Mouse (Mus musculus): ENCODE measurements at regions not wholly inside any gene's neighbourhood (a gene's known extent, or its start where the extent isn't known, plus 50 kb on each side); places are given as distances from the start of the nearest gene placed in this dataset.
A peak's percentile ranks its signal among the peaks of the same experiment; 100 is the strongest.

DNA sequence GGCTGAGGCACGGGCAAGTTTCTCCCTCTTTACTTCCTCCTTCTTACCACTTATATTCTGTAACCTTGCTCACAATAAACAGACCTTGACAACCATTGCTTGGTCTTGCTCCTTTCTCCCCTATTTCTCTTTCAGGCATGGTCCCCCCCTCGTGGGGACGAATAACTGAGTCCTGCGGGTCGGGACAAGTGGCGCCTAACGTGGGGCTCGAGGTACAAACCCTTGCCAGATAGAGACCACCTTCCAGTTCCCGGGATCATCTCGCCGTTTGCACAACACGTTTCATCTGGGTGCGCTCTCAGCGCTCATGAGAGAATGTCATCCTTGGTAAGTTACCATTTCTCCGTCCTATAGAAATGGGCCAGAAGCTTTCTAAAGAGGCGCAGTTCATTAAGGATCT, 79.6 kb upstream of the Foxn3 start:
- DNase-seq (ENCODE audit: low spot score in 2 of 2): no peak

DNA sequence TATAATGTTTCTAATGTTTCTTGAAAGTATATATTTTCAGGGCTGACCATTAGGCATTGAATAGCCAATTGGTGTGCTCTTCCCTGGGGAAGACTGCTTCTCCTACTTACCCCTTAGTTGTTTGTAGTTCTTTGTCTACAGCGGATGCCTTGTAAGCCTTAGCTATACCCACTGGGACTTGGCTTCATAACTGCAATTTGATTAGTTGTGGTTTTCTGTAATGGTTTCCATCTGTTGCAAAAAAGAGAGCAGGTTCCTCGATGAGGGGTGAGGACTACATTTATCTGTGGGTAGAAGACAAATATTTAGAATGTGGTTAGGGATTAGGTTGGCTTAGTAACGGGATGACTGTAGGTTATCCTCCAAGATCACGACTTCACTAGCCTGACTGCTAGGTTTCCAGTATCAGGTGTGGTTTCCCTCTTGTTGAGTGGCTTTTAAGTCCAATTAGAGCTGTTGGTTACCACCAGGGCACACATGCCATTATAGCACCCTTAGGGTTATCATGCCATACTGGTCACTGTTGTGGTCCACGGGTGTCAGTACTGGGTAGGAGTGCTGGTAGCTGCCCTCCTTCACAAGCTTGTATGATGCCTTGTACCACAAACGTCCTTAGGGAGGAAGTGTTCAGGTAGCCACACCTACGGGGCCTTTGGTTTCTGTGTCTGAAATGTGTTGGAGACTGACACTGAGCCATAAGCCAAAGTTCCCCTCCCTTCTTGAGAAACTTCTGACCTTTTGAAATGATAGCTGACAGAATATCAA, 78.9 kb upstream of the Foxn3 start:
- DNase-seq (ENCODE audit: low spot score in 2 of 2): no peak

DNA sequence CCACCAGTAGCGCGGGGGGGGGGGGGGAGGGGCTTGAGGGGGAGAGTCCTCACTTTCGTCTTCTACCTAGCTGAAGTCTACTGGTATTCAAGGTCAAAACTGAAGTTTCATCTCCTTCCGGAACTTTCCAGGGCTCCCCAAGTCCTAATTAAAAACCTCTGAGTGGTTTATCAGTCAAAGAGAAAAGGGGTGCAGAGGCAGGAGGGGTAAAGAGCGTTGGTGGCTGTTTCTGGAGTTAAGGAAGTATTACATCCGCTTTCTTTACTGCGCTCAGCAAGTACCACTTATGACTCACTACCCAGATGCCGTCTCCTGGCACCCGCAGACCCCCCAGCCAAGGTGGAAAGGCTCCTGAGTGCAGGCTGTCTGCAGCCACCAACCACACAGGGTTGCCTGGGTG, 77.9 kb upstream of the Foxn3 start:
- DNase-seq (ENCODE audit: low spot score in 2 of 2): peak in 1 of 2 experiments; percentile 48

DNA sequence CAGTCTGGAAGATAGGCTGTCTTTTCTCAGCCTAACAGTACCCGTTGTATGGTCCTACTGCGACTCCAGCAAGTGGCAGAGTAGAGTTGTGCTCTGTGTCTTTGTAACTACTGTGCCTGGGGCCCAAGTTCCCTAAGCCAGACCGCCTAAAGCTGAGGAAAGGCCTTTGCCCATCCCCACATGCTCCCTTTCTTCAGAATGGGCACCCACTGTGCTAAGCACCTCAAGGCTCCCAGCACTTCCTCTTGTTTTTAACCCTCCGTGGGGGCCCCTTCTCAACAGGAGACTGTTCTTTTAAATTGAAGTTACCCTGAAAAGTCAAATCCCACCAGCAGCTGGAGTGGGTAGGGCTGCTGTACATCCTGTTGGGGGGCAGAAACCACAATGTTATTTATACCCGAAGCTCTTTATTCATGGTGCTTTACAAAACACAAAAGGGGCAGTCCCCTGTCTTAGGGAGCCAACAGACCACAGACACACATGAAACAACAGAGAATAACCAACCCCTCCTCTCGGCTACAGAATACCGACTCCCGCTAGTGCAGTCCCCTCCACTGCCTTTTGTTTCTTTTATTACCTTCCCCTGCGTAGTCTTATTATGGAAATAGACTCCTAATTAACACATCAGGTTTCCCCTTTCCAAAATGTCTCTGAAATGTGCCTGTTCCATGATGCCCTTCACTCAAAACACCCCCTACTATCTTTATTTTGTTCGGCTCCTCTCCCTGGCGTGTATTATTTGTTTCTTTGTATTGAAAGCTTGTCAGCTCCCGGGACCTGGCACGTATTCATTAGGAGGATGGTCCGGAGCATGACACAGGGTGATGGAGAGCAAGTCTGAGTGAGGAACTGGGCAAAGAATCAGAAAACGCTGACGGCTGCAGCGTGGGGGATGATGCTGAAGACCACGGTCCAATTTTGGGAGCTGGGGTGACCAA, 77.1 kb upstream of the Foxn3 start:
- DNase-seq (ENCODE audit: low spot score in 2 of 2): peak in 1 of 2 experiments; percentile 38

DNA sequence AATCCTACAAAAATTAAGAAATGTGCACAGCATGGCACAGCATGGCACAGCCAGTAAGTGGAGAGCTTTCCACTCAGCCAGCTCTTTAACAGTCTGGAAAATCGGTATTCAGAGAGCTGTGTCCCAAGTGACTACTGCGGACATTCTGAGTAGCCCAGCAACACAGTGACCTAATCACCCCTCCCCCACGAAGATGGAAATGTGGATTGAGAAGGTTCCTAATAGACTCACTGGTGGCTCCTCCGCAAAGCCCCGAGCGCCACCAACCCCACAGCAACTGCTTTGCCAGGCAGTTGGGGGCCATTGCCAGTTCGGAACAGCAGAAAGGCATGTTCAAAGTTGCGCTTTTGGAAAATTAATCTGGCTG, 76.4 kb upstream of the Foxn3 start:
- DNase-seq (ENCODE audit: low spot score in 2 of 2): peak in 1 of 2 experiments; percentile 31

DNA sequence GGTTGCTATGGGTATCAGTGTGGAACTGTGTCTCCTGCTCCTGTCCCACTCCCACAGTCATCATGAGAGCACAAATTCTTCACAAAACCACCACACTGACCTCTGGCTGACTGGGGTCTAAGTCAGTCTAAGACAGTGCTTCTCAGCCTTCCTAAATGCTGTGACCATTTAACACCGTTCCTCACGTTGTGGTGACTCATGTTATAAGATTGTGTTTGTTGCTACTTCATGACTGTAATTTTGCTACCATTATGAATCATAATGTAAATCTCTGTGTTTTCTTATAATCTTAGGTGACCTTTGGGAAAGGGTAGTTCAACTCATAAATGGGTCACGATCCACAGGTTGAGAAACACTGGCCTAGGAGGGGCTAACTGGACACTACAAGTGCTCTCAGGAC, 75.7 kb upstream of the Foxn3 start:
- DNase-seq (ENCODE audit: low spot score in 2 of 2): no peak

DNA sequence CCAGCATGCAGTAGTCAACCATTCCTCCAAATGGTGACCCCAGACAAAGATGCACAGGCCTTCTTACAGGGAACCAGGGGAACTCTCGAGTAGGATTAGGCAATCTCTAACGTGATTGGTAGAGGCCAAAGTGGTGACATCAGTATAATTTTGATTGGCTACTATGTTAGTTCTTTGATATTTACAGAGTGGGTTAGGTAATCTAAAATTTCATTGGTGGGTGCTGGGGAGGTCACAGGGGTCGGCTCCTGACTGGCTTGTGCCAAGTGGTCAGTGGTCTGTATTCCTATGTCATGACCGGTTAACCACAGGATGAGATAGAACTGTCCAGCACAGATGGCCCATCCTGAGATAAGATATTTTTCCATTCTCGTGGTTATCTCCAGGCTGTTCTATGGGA, 74.6 kb upstream of the Foxn3 start:
- DNase-seq (ENCODE audit: low spot score in 2 of 2): no peak

DNA sequence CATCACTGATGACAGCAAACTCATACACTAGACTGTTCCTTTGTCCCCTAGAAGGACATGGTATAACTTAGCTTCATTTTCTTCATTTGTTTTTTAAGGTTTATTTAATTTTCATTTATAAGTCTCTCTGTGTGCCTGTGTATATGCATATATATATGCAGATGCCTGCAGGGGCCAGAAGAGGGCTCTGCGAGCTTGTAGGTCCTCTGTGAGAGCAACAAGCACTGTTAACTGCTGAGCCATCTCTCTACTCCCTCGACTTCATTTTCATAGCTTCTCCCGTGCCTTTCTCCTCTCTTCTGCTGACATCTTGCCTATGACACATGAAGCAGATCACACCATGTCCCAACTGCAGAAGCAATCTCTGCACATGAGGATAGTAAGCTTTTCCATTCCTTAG, 72.9 kb upstream of the Foxn3 start:
- no peak for DNase-seq (ENCODE audit: low spot score in 2 of 2)

DNA sequence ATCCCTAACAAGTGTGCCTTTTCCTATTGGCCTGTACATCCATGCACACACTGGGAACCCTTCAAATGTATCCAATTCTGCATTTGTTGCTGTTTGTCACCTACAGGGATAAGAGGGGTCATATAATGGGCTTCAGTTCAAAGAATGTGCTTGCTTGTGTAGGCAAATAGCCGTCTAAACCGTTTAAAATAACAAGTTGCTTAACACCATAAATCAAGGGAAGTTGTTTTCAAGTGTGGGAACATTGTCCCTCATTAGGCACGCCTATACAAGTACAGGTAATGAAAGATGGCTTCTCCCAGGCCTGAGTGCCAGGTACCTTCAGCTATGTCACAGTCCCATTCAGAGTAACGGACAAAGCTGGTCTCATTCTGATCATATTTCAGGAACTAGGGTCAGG, 72.0 kb upstream of the Foxn3 start:
- DNase-seq (ENCODE audit: low spot score in 2 of 2): no peak

DNA sequence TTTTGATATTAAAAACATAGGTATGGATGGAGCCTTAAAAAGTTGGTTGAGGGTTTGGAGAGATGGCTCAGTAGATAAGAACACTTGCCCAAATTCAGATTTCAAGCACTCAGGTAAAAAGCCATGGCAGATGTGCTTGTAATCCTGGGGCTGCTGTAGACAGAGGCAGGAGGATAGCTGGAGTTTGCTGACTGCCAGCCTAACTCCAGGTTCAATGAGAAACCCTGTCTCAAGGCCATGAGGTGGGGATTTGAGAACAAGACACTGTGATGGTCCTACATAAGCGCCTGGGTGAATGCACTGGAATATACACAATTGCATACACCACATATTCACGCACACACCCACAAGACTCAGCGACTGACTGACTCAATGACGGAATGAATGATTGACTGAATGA, 71.3 kb upstream of the Foxn3 start:
- DNase-seq (ENCODE audit: low spot score in 2 of 2): no peak

DNA sequence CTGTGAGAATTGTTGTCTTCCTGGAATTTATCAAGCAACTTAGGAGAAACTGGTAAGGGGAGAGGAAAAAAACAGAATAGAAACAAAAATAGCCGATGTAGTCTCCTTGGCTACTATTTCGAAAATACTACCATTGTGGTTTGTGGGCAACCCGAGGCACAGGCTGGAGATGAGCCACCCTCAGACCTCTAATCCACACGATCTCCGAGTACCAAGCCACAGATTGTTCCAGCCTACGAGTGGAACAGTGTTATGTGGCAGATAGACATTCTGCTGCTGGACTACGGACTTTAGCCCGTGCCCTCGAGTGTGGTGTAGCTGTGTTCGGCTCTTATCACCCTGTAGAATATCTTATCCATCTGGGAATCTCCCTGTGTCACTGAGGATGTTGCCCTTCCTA, 70.3 kb upstream of the Foxn3 start:
- no peak for DNase-seq (ENCODE audit: low spot score in 2 of 2)

DNA sequence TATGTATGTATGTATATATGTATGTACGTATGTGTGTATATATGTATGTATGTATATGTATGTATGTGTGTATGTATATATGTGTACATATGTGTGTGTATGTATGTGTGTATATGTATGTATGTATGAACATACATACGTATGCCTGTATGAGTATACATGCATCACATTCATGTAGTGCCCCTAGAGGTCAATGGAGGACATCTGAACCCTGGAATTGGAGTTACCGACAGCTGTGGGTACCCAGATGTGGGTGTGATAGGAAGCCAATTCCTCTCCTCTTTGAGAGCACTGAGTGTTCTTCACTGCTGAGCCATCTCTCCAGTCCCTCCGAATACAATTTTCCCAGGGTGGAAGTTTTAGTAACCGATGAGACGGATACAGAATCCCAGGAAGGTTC, 69.6 kb upstream of the Foxn3 start:
- DNase-seq (ENCODE audit: low spot score in 2 of 2): no peak

DNA sequence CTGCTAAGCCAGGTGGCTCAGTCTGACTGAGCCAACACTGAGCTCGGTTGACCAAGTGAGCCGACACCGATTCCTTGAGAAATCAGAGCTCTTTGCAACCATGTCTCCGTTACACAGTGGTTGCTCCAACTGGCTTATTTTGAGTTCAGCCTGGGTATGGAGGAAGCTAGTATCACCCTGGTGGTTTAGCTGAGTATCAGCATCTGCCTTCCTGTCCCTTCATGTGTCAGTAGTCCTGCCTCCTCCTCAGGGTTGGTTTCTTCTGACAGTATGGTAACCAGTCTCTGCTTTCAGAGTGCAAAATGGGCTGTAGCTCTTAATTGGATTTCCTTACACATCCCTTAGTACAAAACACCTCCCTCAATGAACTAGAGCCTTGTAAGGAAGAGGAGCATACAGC, 66.2 kb upstream of the Foxn3 start:
- no peak for DNase-seq (ENCODE audit: low spot score in 2 of 2)

DNA sequence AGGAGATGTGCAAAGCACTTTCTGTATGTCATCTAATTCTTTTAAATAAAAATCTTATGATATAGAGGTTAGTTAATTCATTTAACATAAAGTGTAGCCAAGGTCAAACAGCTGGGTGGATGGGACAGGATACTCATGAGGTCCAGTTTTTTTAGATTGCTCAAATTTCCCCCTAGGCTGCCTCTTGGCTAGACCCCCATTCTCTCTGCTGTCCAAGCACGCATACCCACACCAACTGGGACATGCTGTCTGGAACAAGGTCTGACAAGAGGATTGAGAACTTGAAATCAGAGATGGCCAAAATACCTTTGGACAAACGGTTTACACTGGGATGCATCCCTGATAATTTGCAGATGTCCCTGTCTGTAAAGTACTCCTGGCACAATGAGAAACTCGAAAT, 65.0 kb upstream of the Foxn3 start:
- DNase-seq (ENCODE audit: low spot score in 2 of 2): no peak

DNA sequence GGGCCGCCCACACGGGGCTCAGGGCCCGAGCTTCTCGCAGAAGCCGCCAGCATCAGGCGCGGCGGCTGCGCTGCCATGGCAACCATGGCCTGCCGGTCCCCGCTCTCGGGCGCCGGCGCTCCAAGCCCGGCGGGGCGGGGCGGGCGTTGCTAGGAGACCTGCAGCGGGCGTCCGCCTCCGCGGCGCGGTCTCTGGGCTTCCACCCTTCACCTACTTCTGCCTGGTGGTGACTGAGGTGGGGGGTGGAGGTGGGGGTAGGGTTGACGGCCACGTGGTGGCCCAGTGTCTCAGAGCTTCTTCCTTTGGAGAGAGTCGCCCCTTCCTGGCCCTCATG, 64.5 kb upstream of the Foxn3 start:
- peak; percentile 91 to 92 for DNase-seq (ENCODE audit: low spot score in 2 of 2)

DNA sequence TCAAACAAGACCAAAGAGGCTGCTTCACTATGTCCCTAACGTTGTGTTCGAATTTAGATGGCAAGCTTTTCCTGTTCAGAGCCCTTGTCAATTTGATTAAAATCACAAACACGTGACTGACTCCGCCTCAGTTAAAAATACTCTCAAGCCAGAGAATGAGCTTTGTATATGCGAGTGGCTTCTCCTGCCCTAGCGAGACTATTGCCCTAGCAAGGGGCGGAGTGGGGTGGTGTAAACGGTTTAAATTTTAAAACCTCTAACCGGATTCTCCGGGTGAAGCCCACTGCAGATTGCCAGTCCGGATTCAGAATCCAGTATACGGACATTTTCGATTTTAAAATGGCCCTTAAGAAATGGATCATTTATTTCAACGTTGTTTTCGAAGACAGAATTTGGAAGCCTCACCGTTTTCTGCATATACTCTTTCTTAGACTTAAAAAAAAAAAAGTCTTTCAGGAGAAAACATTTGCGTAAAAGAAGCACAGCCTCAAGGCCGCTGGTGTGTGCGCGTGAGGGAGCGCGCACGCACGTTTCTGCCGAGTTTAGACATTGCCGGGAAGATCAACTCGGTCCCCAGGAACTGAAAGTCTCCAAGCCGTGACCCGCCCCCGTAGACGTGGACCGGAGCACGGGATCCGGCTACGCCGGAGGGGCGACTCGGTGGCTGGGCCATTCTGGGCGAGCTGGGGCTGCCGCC, 64.0 kb upstream of the Foxn3 start:
- peak in 1 of 2 experiments; percentile 48 for DNase-seq (ENCODE audit: low spot score in 2 of 2)

DNA sequence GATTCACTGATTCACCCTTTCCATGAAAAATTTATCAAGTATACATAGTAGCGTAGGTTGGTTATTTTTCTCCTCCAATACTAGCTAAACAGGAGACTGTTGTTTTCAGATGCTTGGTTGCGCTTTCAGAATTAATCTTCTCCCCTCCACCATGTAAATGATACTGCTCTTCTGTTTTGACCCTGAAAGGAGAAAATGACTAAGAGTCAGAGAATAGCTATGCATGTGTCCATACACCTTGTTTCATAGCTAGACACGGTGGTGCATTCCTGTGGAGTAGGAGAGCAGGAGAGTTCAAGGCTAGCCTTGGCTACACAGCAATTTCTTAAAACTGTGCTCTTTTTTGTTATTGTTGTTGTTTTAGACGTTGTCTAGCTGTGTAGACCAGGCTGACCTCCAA, 62.8 kb upstream of the Foxn3 start:
- no peak for DNase-seq (ENCODE audit: low spot score in 2 of 2)

DNA sequence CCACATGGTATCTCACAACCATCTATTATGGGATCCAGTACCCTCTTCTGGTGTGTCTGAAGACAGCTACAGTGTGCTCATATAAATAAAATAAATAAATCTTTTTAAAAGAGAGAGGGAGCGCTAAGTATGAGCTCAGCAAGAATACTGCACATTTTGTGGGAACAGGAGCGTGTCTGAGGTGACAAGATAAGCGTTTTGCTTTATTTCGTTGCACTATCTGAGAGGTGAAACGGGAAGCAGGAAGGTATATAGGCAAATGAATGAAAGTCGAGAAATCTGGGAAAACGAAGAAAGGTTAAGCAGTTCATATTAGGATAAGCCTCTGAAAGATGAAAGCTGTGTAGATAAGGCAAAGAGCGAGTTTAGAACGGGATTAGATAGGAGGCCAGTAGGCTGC, 61.7 kb upstream of the Foxn3 start:
- DNase-seq (ENCODE audit: low spot score in 2 of 2): no peak

DNA sequence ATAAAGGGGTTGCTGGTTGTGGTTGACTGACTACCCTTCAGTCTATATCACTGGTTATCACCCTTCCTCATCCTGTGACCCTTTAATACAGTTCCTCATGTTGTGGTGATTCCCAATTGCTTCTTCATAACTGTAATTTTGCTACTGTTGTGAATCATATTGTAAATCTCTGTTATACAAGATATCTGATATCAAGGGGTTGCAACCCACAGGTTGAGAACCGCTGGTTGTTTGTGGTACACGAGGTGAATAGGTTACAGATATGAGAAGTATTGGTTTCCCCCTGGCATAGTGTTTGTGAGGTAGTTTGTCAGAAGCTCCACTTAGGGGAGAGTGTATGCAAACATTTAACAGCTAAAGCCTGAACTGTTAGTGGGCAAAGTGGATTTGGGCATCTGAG, 58.9 kb upstream of the Foxn3 start:
- no peak for DNase-seq (ENCODE audit: low spot score in 2 of 2)

DNA sequence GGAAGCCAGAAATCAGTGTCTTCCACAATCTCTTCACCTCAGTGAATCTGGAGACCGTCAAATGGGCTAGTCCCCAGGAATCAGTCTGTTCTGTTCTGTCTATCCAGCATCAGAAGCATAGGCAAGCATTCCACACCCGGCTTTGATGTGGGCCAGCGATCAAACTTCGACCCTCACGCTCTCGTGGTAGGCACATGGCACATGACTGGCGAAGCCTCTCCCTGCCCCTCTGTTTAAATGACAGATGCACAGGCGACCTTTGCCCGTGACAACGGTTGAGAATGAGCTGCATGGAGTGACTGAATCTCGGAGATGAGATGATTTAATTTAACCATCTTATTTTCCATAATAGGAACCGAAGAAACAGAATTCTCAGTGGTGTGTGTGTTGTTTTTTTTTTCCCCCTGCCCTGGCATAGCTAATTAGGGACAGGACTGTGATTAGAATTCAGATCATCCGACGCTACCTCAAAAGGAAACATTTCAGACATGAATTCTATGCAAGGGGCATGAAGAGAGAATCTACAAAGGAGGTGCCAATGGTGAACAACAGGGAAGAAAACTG, 53.9 kb upstream of the Foxn3 start:
- no peak for DNase-seq (ENCODE audit: low spot score in 2 of 2)

DNA sequence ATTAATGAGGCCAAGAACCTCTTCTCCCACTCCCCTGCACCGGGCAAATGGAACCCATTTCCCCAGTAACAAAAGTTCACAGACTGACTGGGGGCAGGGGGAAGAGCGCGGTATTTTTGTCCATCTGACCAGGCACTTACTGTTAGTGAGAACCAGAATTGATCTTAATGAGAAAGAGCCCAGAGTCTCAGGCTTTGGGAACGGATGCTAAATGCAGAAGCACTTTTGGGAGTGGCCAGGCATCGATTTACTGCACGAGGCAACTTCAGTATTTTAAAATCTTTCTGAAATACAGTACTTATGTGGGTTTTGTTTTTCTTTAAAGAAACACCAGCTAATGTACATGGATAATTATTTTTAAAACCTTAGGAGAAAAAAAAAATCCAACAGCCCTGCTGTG, 51.0 kb upstream of the Foxn3 start:
- no peak for DNase-seq (ENCODE audit: low spot score in 2 of 2)

Data from left cerebral cortex, adult 9 months (tissue).